In genomic region chr16:44173155-44173941, GRCm38 (mm10) we compare ENCODE assay signal across 8 mouse cellular contexts. TPM values are rescaled to one million over a fixed set of nuclear protein-coding genes. Genes with fewer than 3 reads are reported as not detected.
DNase-seq lines count a peak whose midpoint lies in the region; ATAC-seq lines count a peak whose summit lies in the region.

Gene Usf3, plus strand, starts transcription at chr16:44173246.

- peak within 1 kb of the TSS; percentile 75 for H3K4me2 ChIP-seq in hindbrain, embryonic 13.5 days

- peak; percentile 50 for DNase-seq in T-cell, adult 2 months (ENCODE audit: low spot score)
- DNase-seq in cerebellum, adult 9-10 months = peak; percentile 69
- peak; percentile 38 to 44 for DNase-seq in frontal cortex, postnatal 36 days (ENCODE audit: low spot score in 2 of 2)
- peak; percentile 58 to 63 for DNase-seq in layer of hippocampus, postnatal 36 days
- peak; percentile 62 for DNase-seq in lung, postnatal 14 days
- DNase-seq in right cerebral cortex, adult 18-20 months = peak; percentile 45
- peak; percentile 63 for DNase-seq in urinary bladder, adult 2 months (ENCODE audit: low spot score)

- H3K4me3 ChIP-seq in hindbrain, embryonic 13.5 days = peak within 1 kb of the TSS; percentile 93

- peak within 1 kb of the TSS; percentile 88 for H3K9ac ChIP-seq in hindbrain, embryonic 13.5 days

- peak; percentile 74 for ATAC-seq in hindbrain, embryonic 13.5 days (ENCODE audit: low FRiP score)

- H3K36me3 ChIP-seq in hindbrain, embryonic 13.5 days = no peaks in the 10 kb centered on the region

- H3K4me1 ChIP-seq in hindbrain, embryonic 13.5 days (replicated peaks) = peaks cover 26% of the 10 kb centered on the region

- H3K27ac ChIP-seq in hindbrain, embryonic 13.5 days = peak within 1 kb of the TSS; percentile 90

- H3K27me3 ChIP-seq in hindbrain, embryonic 13.5 days = no peaks in the 10 kb centered on the region

- no peaks in the 10 kb centered on the region for H3K9me3 ChIP-seq in hindbrain, embryonic 13.5 days

- WGBS in hindbrain, embryonic 13.5 days = under 1% methylated on average over 55 of the region's 77 CpGs

RNA-seq across cellular contexts. Expression of gene Usf3, which starts in this region (rescaled TPM):
- 2.6 and 2.9 TPM in 2 replicates for polyA plus RNA-seq in hindbrain, embryonic 13.5 days (2015; fragmentation: Nextera tagmentation; extraction: Ambion mirVana)
- total RNA-seq in layer of hippocampus, postnatal 36 days (2021) = 10 to 100 TPM; 36.5 to 46.7 TPM
- 8.6 and 10.7 TPM in 2 replicates for polyA plus RNA-seq in urinary bladder, adult 2 months (2012; rRNA removed)

Comparison
In these comparisons a context has a peak if more than half of its experiments do, and no peak if none do; other contexts are left out.
1. Peak in every context shown above with its lines: DNase-seq, ATAC-seq, H3K4me3 ChIP-seq and H3K27ac ChIP-seq.